Mouse (Mus musculus) heart, postnatal 0 days (tissue): ENCODE results near the gene Mtus2.

Experiments used
- CTCF ChIP-seq: IDR thresholded peaks from 2 replicates; pipeline ENCODE4 v1.5.1; 2016; ENCODE audit warnings: antibody characterized with exemption, control low read depth, low read depth
- EP300 ChIP-seq: IDR thresholded peaks from 2 replicates; pipeline ENCODE4 v1.6.1; 2016; ENCODE audit warnings: antibody characterized with exemption, low read depth

DNA sequence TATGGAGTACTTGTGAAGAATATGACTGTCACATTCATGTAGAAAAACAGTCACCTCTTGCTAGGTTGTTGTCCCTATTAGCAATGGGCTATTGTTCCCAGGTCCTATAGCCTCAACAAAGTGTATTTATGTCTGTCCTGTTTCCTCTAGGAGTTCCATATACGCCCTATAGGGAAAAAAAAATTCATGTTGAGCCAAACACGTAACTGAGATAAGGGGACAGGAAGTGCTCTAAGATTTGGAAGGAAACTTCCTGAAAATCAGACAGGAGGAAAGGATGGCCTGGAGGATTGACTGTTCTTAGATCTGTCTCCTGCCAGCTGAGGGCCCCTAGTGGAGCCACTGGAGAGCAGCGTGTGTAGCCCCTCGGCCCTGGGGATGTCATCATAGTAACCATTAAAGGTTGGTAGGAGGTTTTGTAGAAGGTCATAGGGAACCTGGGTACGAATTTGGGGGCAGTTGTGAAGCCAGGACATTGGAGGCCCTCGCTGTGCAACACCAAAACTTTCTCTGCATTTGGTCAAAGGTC, 42.0 kb upstream of the Mtus2 start:
- TF ChIP-seq CTCF (peak; percentile 41), EP300 (no peak)
